Mouse (Mus musculus) neural tube, embryonic 11.5 days (tissue): ENCODE measurements at regions not wholly inside any gene's neighbourhood (a gene's known extent, or its start where the extent isn't known, plus 50 kb on each side); places are given as distances from the start of the nearest gene placed in this dataset.

ENCODE experiments used
- ATAC-seq: fragments of 200-750 bp; cut with Nextera tagmentation; 2 replicates; pipeline ENCODE4 v1.8.0; 2017; ENCODE audit warnings: moderate number of reproducible peaks, mild to moderate bottlenecking, moderate TSS enrichment, moderate library complexity; ENCODE audit not compliant: insufficient read depth, low FRiP score, low TSS enrichment
- DNase-seq: peaks from one replicate; pipeline ENCODE4 v3.0.0-alpha.2; 2015; ENCODE audit warnings: low spot score
- H3K27ac ChIP-seq: fragments of 300-500 bp; sonication (generic); 2 replicates; pipeline ENCODE4 v1.5.1; 2014; ENCODE audit warnings: low read depth, mild to moderate bottlenecking, low read length
- H3K27me3 ChIP-seq: fragments of 300-500 bp; sonication (generic); 2 replicates; pipeline ENCODE4 v1.6.1; 2014; ENCODE audit warnings: mild to moderate bottlenecking, low read length, mixed read lengths; ENCODE audit not compliant: control insufficient read depth, insufficient read depth
- H3K36me3 ChIP-seq: fragments of 300-500 bp; sonication (generic); 2 replicates; pipeline ENCODE4 v1.6.1; 2014; ENCODE audit warnings: mild to moderate bottlenecking, low read length, moderate library complexity, mixed read lengths; ENCODE audit not compliant: control insufficient read depth, insufficient read depth
- H3K4me1 ChIP-seq: fragments of 300-500 bp; sonication (generic); 2 replicates; pipeline ENCODE4 v1.6.1; 2014; ENCODE audit warnings: low read length, mixed read lengths; ENCODE audit not compliant: control insufficient read depth, insufficient read depth
- H3K4me2 ChIP-seq: fragments of 300-500 bp; sonication (generic); 2 replicates; pipeline ENCODE4 v1.6.1; 2014; ENCODE audit warnings: low read depth, mild to moderate bottlenecking, moderate library complexity
- H3K4me3 ChIP-seq: fragments of 300-500 bp; sonication (generic); 2 replicates; pipeline ENCODE4 v1.5.1; 2014; ENCODE audit warnings: low read depth, low read length
- H3K9ac ChIP-seq: fragments of 300-500 bp; sonication (generic); 2 replicates; pipeline ENCODE4 v1.6.1; 2014; ENCODE audit warnings: mild to moderate bottlenecking, low read length
- H3K9me3 ChIP-seq: fragments of 300-500 bp; sonication (generic); 2 replicates; pipeline ENCODE4 v1.6.1; 2016; ENCODE audit warnings: low read length; ENCODE audit not compliant: control insufficient read depth
- WGBS: fragments of 180-500 bp; shearing (Covaris S2); extraction: QIAGEN DNeasy Blood & Tissue Kit; methylation state at CpG from one replicate; pipeline ENCODE4 v1.1.7; 2014; 5-methylcytosine and 5-hydroxymethylcytosine counted together

DNA sequence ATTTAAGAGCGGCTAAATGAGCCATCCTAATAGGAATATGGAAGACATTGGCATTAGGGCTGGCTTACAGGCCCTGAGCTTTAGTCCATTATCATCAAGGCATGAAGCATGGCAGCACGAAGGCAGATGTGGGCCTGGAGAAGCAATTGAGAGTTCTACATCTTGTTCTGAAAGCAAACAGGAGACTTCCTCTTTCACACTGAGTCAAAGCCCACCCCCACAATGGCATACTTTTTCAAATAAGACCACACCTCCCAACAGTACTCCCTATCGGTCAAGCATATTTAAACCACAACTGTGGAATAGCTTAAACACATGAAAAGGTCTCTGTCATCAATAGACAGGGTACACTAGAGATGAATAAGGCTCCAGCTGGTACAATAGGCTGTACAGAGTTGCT is 381.5 kb upstream of the Rag2 start:
- Histone ChIP-seq H3K4me2 (no peak overlapping the region), H3K9ac (no peak overlapping the region), H3K27me3 (no peaks in the 10 kb centered on the region), H3K9me3 (no peaks in the 10 kb centered on the region), H3K36me3 (no peaks in the 10 kb centered on the region), H3K4me3 (no peak overlapping the region), H3K27ac (no peak overlapping the region), H3K4me1 (no peaks in the 10 kb centered on the region)
- no peak for ATAC-seq
- 80% methylated on average over 3 of the region's 3 CpGs for WGBS
- DNase-seq = no peak

DNA sequence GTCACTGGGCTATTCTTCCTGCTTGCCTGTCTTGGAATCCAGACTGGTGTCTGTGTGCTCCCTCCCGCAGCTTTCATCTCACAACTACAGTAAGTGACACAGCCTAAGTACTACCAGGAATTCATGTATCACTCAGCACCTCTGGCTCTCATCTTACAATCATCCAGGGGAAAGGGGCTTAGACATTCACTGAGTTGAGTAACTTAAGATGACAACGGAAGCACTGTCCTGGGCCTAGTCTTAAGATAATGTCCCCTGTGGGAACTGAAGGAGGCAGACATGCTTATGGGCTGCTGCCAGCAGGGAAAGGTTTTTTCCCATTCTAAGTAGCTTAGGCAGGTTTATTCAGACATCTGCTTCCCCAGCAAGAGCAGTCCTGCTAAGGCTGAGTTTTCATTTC is 377.4 kb upstream of the Rag2 start:
- no peak for DNase-seq

DNA sequence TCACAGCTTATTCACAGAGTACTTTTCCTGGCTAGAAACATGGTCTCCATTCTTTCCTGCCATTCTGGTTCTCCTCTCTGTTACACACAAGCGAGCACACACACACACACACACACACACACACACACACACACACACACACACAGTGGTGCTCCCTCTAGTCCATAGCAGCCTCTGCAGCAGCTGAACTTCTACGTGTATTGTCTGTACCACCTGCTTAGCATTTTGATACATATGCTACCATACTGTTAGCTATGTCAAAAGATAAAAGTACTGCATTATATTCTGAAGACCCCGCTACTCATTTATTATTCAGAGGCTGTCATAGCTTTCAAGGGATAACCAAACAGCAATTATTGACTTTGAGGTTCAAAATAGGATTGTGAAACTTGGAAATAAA is 372.3 kb upstream of the Rag2 start:
- Histone ChIP-seq H3K9ac (no peak overlapping the region), H3K27ac (no peak overlapping the region), H3K4me2 (no peak overlapping the region), H3K36me3 (no peaks in the 10 kb centered on the region), H3K9me3 (no peaks in the 10 kb centered on the region), H3K4me3 (no peak overlapping the region), H3K4me1 (no peaks in the 10 kb centered on the region), H3K27me3 (no peaks in the 10 kb centered on the region)
- DNase-seq (no peak), ATAC-seq (no peak)
- 89% methylated on average over 3 of the region's 3 CpGs for WGBS

More for the DNA sequence above, 377.4 kb upstream of the Rag2 start:
- H3K4me2 ChIP-seq = no peak overlapping the region
- no peak overlapping the region for H3K9ac ChIP-seq
- ATAC-seq = no peak
- H3K9me3 ChIP-seq = no peaks in the 10 kb centered on the region
- no peaks in the 10 kb centered on the region for H3K4me1 ChIP-seq
- 61% methylated on average over 2 of the region's 2 CpGs for WGBS
- H3K27ac ChIP-seq = no peak overlapping the region
- H3K36me3 ChIP-seq = no peaks in the 10 kb centered on the region
- no peaks in the 10 kb centered on the region for H3K27me3 ChIP-seq
- no peak overlapping the region for H3K4me3 ChIP-seq

DNA sequence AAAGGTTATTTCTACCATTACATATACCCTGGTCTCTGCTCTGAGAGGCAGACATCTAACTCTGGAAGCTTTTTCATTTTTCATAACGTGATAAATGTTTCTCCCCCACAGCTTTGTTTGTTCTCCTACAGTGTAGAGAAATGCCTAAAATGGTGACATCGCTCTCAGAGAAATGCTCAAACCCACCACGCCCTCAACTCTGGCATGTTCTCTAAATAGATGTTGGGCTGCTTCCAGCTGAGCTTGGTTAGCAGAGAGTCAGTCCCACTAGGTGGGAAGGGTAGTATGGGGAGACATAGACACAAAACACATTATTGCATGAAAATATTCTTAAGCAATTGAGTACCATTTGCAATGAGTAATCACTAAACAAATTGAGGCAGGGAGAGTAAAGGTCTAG is 368.1 kb upstream of the Rag2 start:
- Histone ChIP-seq H3K27me3 (no peaks in the 10 kb centered on the region), H3K27ac (no peak overlapping the region), H3K4me2 (no peak overlapping the region), H3K9me3 (no peaks in the 10 kb centered on the region), H3K9ac (no peak overlapping the region), H3K4me1 (no peaks in the 10 kb centered on the region), H3K36me3 (no peaks in the 10 kb centered on the region), H3K4me3 (no peak overlapping the region)
- 80% methylated on average over 3 of the region's 3 CpGs for WGBS
- ATAC-seq = no peak
- DNase-seq = no peak

DNA sequence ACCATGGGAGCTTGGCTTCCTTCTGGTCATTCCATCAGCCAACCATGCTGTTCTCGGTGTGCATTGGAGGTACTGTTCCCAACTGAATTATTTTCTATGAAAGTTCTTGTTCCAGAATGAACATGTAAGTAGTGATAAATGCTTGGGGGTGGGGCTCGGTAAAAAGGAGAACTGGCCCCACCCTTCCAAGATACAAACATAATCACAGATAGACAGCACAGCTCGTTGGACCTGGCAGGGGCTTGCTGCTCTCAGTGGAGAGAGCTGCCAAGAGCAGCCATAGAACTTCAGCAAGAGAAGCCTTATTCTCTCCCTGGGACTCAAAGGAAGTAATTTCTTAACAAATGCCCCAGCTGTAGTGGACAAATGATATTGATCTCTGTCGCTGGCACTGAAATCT is 360.6 kb upstream of the Rag2 start:
- Histone ChIP-seq H3K4me3 (no peak overlapping the region), H3K27ac (no peak overlapping the region), H3K36me3 (no peaks in the 10 kb centered on the region), H3K4me1 (no peaks in the 10 kb centered on the region), H3K4me2 (no peak overlapping the region), H3K9ac (no peak overlapping the region), H3K9me3 (no peaks in the 10 kb centered on the region), H3K27me3 (no peaks in the 10 kb centered on the region)
- WGBS = 90% methylated on average over 4 of the region's 4 CpGs
- no peak for DNase-seq
- no peak for ATAC-seq

DNA sequence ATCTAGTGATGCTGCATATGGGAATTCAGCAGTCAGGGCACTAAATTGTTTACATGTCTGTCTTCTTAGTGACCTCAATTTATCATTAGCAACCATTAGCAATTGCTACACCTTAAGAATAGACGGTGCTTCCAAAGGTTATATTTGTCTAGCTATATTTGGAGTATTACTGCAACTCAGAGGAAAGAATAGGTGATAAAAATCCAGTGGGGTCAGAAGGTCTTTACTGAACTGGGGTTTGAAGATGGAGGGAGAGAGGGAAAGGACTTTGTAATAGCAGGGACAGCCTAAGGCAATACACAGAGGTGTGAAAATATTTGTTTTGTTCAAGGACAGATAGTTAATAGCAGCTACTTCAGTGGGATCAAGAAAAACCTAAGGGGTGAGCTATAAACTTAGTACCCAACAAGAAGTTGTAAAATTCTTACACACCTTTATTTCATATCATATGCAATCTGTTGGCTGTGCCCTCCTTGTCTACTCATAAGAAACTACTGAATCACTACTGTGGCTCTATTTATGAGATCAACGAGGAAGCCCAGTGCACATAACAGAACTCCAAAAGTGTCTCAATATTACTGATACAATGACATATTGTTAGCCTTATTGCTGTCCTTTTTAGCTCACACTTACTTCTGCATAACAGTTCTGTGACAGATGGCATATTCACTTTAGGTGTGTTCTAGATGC is 357.7 kb upstream of the Rag2 start:
- Histone ChIP-seq H3K9ac (no peak overlapping the region), H3K27ac (no peak overlapping the region), H3K4me2 (no peak overlapping the region), H3K27me3 (no peaks in the 10 kb centered on the region), H3K36me3 (no peaks in the 10 kb centered on the region), H3K9me3 (no peaks in the 10 kb centered on the region), H3K4me1 (no peaks in the 10 kb centered on the region), H3K4me3 (no peak overlapping the region)
- DNase-seq (no peak), ATAC-seq (no peak)
- 90% methylated on average over 2 of the region's 2 CpGs for WGBS

DNA sequence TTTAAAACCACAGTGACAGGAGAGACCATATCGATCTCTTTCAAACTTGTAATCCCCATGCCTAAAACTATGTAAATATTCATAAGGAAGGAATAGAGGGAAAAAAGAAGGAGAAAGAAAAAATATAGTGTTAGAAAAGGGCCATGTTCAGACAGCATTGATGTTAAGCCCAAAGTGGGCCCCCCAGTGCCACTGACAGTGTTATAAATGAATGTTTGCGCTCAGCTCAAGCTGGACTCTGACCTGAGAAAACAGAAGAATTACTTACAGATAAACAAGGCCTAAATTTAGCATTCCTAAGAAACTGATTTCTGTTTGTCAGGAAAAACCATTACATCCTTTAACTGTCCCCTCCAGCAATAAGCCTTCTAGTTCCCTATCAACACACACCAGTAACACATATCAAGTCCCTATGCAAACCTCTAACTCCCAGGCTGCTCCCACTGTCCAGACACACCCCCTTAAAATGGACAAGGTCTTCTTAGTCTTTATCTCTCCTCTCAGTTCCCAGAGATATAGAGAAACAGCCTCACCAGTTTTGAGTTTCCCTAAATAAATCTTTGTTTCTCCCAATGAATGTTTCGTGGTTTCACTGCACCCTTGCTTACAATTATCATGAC is 350.4 kb upstream of the Rag2 start:
- no peak overlapping the region for H3K4me3 ChIP-seq
- 83% methylated on average over 3 of the region's 3 CpGs for WGBS
- no peak for DNase-seq
- no peak overlapping the region for H3K27ac ChIP-seq
- H3K4me2 ChIP-seq = no peak overlapping the region
- H3K36me3 ChIP-seq = no peaks in the 10 kb centered on the region
- no peaks in the 10 kb centered on the region for H3K27me3 ChIP-seq
- H3K9me3 ChIP-seq = no peaks in the 10 kb centered on the region
- ATAC-seq = no peak
- H3K9ac ChIP-seq = no peak overlapping the region
- no peaks in the 10 kb centered on the region for H3K4me1 ChIP-seq

DNA sequence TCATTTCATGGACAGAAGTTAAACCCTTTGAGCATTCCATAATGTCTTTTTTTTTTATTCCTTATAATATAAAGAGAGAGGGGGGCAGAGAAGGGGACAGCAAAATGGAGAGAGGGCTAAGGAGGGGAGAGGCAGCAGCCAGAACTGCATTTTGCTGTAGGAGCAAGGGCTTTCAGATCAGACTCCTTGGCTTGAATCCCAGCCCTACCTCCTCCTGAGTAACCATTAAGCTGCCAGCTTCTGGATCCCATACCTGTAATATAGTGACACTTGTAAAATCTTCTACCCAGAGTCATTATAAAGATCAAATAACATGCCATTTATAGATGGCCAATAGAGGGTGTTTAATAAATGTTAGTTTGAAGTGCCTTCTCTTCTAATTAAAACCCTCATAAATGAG is 339.6 kb upstream of the Rag2 start:
- Histone ChIP-seq H3K4me3 (no peak overlapping the region), H3K27ac (no peak overlapping the region), H3K9ac (no peak overlapping the region), H3K36me3 (no peaks in the 10 kb centered on the region), H3K27me3 (no peaks in the 10 kb centered on the region), H3K4me2 (no peak overlapping the region), H3K4me1 (no peaks in the 10 kb centered on the region), H3K9me3 (no peaks in the 10 kb centered on the region)
- ATAC-seq (no peak), DNase-seq (no peak)

DNA sequence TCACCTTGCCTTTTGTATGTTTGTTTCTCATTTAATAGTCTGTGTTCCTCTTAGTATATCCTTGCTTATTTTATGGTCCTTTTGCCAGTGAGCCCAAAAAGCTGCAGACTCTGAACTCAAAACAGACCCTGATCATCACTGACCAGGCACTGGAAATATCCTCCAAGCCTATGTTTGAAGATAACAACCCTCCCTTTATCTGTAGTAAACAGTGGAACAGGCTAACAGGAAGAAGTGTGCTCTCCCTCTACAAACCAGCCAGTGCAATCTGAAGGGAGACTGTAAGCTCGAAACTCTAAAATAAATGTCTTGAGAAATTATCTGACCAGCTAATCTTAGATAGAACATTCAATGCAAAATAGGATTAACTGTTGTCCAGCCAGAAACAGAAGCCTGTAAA is 336.4 kb upstream of the Rag2 start:
- no peaks in the 10 kb centered on the region for H3K36me3 ChIP-seq
- no peak overlapping the region for H3K9ac ChIP-seq
- WGBS = 93% methylated on average over 1 of the region's 1 CpGs
- no peaks in the 10 kb centered on the region for H3K9me3 ChIP-seq
- H3K27ac ChIP-seq = no peak overlapping the region
- no peaks in the 10 kb centered on the region for H3K27me3 ChIP-seq
- no peaks in the 10 kb centered on the region for H3K4me1 ChIP-seq
- no peak for DNase-seq
- no peak for ATAC-seq
- no peak overlapping the region for H3K4me3 ChIP-seq
- no peak overlapping the region for H3K4me2 ChIP-seq
